Mouse (Mus musculus): ENCODE measurements around the gene Rnf135. TPM values are rescaled to one million over a fixed set of nuclear protein-coding genes. Genes with fewer than 3 reads are reported as not detected.

Rnf135 gene
- total and polyA plus RNA-seq, 3 experiments: 4.0 to 9.6 (median 6.8) TPM

GRCm38 (mm10) chr11:80247026-80247425 lies 63.4 kb downstream of the Rnf135 start:
- Histone ChIP-seq H3K27me3 (ENCODE audit: insufficient read depth, low read length) (no peaks in the 10 kb centered on the region), H3K4me3 (ENCODE audit: low read depth, low read length) (no peak overlapping the region), H3K36me3 (replicated peaks) (peaks cover 92% of the 10 kb centered on the region), H3K9me3 (replicated peaks) (no peaks in the 10 kb centered on the region), H3K4me1 (ENCODE audit: insufficient read depth, low read depth, low read length) (no peaks in the 10 kb centered on the region)
- TF ChIP-seq GATA1 (IDR thresholded peaks at IDR 0.05; ENCODE audit: borderline replicate concordance, low read length) (no peak), GATA2 (IDR thresholded peaks at IDR 0.05; ENCODE audit: borderline replicate concordance, low read depth, low read length) (no peak), CTCF (IDR thresholded peaks at IDR 0.05; ENCODE audit: low read depth, low read length) (no peak), POLR2AphosphoS5 (IDR thresholded peaks at IDR 0.05; ENCODE audit: insufficient replicate concordance, low read depth, low read length) (no peak), TAL1 (conservative IDR thresholded peaks at IDR 0.05; ENCODE audit: low read depth, low read length) (no peak)
- ATAC-seq (ENCODE audit: extremely low read depth, insufficient number of reproducible peaks, low FRiP score, poor library complexity, severe bottlenecking) (no peak), DNase-seq (ENCODE audit: low spot score) (no peak)

GRCm38 (mm10) chr11:80248531-80248930 lies 64.9 kb downstream of the Rnf135 start:
- ATAC-seq (ENCODE audit: extremely low read depth, insufficient number of reproducible peaks, low FRiP score, poor library complexity, severe bottlenecking) (no peak), DNase-seq (ENCODE audit: low spot score) (no peak)
- Histone ChIP-seq H3K9me3 (replicated peaks) (no peaks in the 10 kb centered on the region), H3K36me3 (replicated peaks) (peaks cover 85% of the 10 kb centered on the region), H3K4me3 (ENCODE audit: low read depth, low read length) (no peak overlapping the region), H3K27me3 (ENCODE audit: insufficient read depth, low read length) (no peaks in the 10 kb centered on the region), H3K4me1 (ENCODE audit: insufficient read depth, low read depth, low read length) (no peaks in the 10 kb centered on the region)
- no peak for TF ChIP-seq CTCF (IDR thresholded peaks at IDR 0.05; ENCODE audit: low read depth, low read length)
- TF ChIP-seq GATA1 (IDR thresholded peaks at IDR 0.05; ENCODE audit: borderline replicate concordance, low read length): no peak

Other genes starting within 250 kb of the Rnf135 start
- gene Utp6, start 221.5 kb upstream of the Rnf135 start, total RNA-seq (2014; fragmentation: Nextera tagmentation): 41.9 and 65.5 TPM in 2 replicates
- gene Utp6, start 221.5 kb upstream of the Rnf135 start, total RNA-seq (2017): 118 and 126 TPM in 2 replicates
- gene Utp6, start 221.5 kb upstream of the Rnf135 start, polyA plus RNA-seq (2012): 3.5 and 6.2 TPM in 2 replicates
- gene Suz12, start 190.7 kb upstream of the Rnf135 start, total RNA-seq (2014; fragmentation: Nextera tagmentation): 300 and 318 TPM in 2 replicates
- 102 and 131 TPM in 2 replicates for gene Suz12, start 190.7 kb upstream of the Rnf135 start, total RNA-seq (2017)
- 43.7 and 60.7 TPM in 2 replicates for gene Suz12, start 190.7 kb upstream of the Rnf135 start, polyA plus RNA-seq (2012)
- gene Crlf3, start 102.9 kb upstream of the Rnf135 start, total RNA-seq (2014; fragmentation: Nextera tagmentation): 132 and 144 TPM in 2 replicates
- 257 and 265 TPM in 2 replicates for gene Crlf3, start 102.9 kb upstream of the Rnf135 start, total RNA-seq (2017)
- gene Crlf3, start 102.9 kb upstream of the Rnf135 start, polyA plus RNA-seq (2012): 62.4 and 67.6 TPM in 2 replicates
- 88.0 and 98.7 TPM in 2 replicates for gene Atad5, start 94.5 kb upstream of the Rnf135 start, total RNA-seq (2014; fragmentation: Nextera tagmentation)
- 61.9 and 69.2 TPM in 2 replicates for gene Atad5, start 94.5 kb upstream of the Rnf135 start, total RNA-seq (2017)
- gene Atad5, start 94.5 kb upstream of the Rnf135 start, polyA plus RNA-seq (2012): 6.7 and 7.0 TPM in 2 replicates
- 15.9 and 16.3 TPM in 2 replicates for gene Tefm, start 41.7 kb upstream of the Rnf135 start, total RNA-seq (2014; fragmentation: Nextera tagmentation)
- gene Tefm, start 41.7 kb upstream of the Rnf135 start, total RNA-seq (2017): 24.4 and 27.1 TPM in 2 replicates
- gene Tefm, start 41.7 kb upstream of the Rnf135 start, polyA plus RNA-seq (2012): 1.0 and 1.4 TPM in 2 replicates
- not detected in 2 replicates for gene Adap2, start 29.7 kb upstream of the Rnf135 start, total RNA-seq (2014; fragmentation: Nextera tagmentation)
- gene Adap2, start 29.7 kb upstream of the Rnf135 start, total RNA-seq (2017): not detected in 2 replicates
- not detected in 2 replicates for gene Adap2, start 29.7 kb upstream of the Rnf135 start, polyA plus RNA-seq (2012)
- 80.3 and 87.3 TPM in 2 replicates for gene Rhot1, start 25.2 kb downstream of the Rnf135 start, total RNA-seq (2014; fragmentation: Nextera tagmentation)
- 56.4 and 64.8 TPM in 2 replicates for gene Rhot1, start 25.2 kb downstream of the Rnf135 start, total RNA-seq (2017)
- 5.1 and 5.3 TPM in 2 replicates for gene Rhot1, start 25.2 kb downstream of the Rnf135 start, polyA plus RNA-seq (2012)
- gene Rhbdl3, start 117.1 kb downstream of the Rnf135 start, total RNA-seq (2014; fragmentation: Nextera tagmentation): not detected in 2 replicates
- 0.06 and 0.44 TPM in 2 replicates for gene Rhbdl3, start 117.1 kb downstream of the Rnf135 start, total RNA-seq (2017)
- gene Rhbdl3, start 117.1 kb downstream of the Rnf135 start, polyA plus RNA-seq (2012): 0.02 TPM in 1 of 2 replicates, not detected in the other
- gene 5730455P16Rik, start 194.2 kb downstream of the Rnf135 start, total RNA-seq (2014; fragmentation: Nextera tagmentation): 14.4 and 18.8 TPM in 2 replicates
- 13.9 and 14.6 TPM in 2 replicates for gene 5730455P16Rik, start 194.2 kb downstream of the Rnf135 start, total RNA-seq (2017)
- 3.5 and 4.3 TPM in 2 replicates for gene 5730455P16Rik, start 194.2 kb downstream of the Rnf135 start, polyA plus RNA-seq (2012)
- 549 and 561 TPM in 2 replicates for gene Zfp207, start 199.4 kb downstream of the Rnf135 start, total RNA-seq (2014; fragmentation: Nextera tagmentation)
- gene Zfp207, start 199.4 kb downstream of the Rnf135 start, total RNA-seq (2017): 343 and 359 TPM in 2 replicates
- gene Zfp207, start 199.4 kb downstream of the Rnf135 start, polyA plus RNA-seq (2012): 15.2 and 55.8 TPM in 2 replicates
- gene Psmd11, start 244.8 kb downstream of the Rnf135 start, total RNA-seq (2014; fragmentation: Nextera tagmentation): 185 and 186 TPM in 2 replicates
- gene Psmd11, start 244.8 kb downstream of the Rnf135 start, total RNA-seq (2017): 108 and 109 TPM in 2 replicates
- gene Psmd11, start 244.8 kb downstream of the Rnf135 start, polyA plus RNA-seq (2012): 43.6 and 50.1 TPM in 2 replicates

Data from G1E (cell line).